Mouse (Mus musculus): ENCODE results near the gene Arhgap21. TPM values are rescaled to one million over a fixed set of nuclear protein-coding genes. Genes with fewer than 3 reads are reported as not detected.

Arhgap21 gene
- total and polyA plus RNA-seq, 3 experiments, result 21.1 to 64.9 (median 25.9) TPM

- H3K4me1 ChIP-seq (ENCODE audit: insufficient read depth, low read depth, low read length), result peaks cover 71% of the 10 kb centered on the region
- ATAC-seq (ENCODE audit: extremely low read depth, insufficient number of reproducible peaks, low FRiP score, poor library complexity, severe bottlenecking) (no peak), DNase-seq (ENCODE audit: low spot score) (no peak)
- no peaks in the 10 kb centered on the region for H3K27me3 ChIP-seq (ENCODE audit: insufficient read depth, low read length)
- TF ChIP-seq POLR2AphosphoS5 (IDR thresholded peaks at IDR 0.05; ENCODE audit: insufficient replicate concordance, low read depth, low read length) (no peak), GATA2 (IDR thresholded peaks at IDR 0.05; ENCODE audit: borderline replicate concordance, low read depth, low read length) (no peak), GATA1 (IDR thresholded peaks at IDR 0.05; ENCODE audit: borderline replicate concordance, low read length) (no peak), CTCF (IDR thresholded peaks at IDR 0.05; ENCODE audit: low read depth, low read length) (no peak), TAL1 (conservative IDR thresholded peaks at IDR 0.05; ENCODE audit: low read depth, low read length) (no peak)
- H3K4me3 ChIP-seq (ENCODE audit: low read depth, low read length), result no peak overlapping the region
- H3K9me3 ChIP-seq (replicated peaks), result no peaks in the 10 kb centered on the region
- peaks cover 31% of the 10 kb centered on the region for H3K36me3 ChIP-seq (replicated peaks)
These were observed 5.4 kb downstream of the Arhgap21 start for GRCm38 (mm10) chr2:20963226-20963805.

GRCm38 (mm10) chr2:20962284-20962683 lies 6.4 kb downstream of the Arhgap21 start:
- H3K9me3 ChIP-seq (replicated peaks), result no peaks in the 10 kb centered on the region
- H3K4me3 ChIP-seq (ENCODE audit: low read depth, low read length), result no peak overlapping the region
- ATAC-seq (ENCODE audit: extremely low read depth, insufficient number of reproducible peaks, low FRiP score, poor library complexity, severe bottlenecking), result no peak
- DNase-seq (ENCODE audit: low spot score), result no peak
- peaks cover 71% of the 10 kb centered on the region for H3K4me1 ChIP-seq (ENCODE audit: insufficient read depth, low read depth, low read length)
- no peaks in the 10 kb centered on the region for H3K27me3 ChIP-seq (ENCODE audit: insufficient read depth, low read length)
- H3K36me3 ChIP-seq (replicated peaks), result peaks cover 34% of the 10 kb centered on the region
- TF ChIP-seq POLR2AphosphoS5 (IDR thresholded peaks at IDR 0.05; ENCODE audit: insufficient replicate concordance, low read depth, low read length) (no peak), GATA1 (IDR thresholded peaks at IDR 0.05; ENCODE audit: borderline replicate concordance, low read length) (no peak), CTCF (IDR thresholded peaks at IDR 0.05; ENCODE audit: low read depth, low read length) (no peak), TAL1 (conservative IDR thresholded peaks at IDR 0.05; ENCODE audit: low read depth, low read length) (no peak), GATA2 (IDR thresholded peaks at IDR 0.05; ENCODE audit: borderline replicate concordance, low read depth, low read length) (no peak)

GRCm38 (mm10) chr2:20961825-20962224 lies 6.9 kb downstream of the Arhgap21 start:
- TF ChIP-seq GATA2 (IDR thresholded peaks at IDR 0.05; ENCODE audit: borderline replicate concordance, low read depth, low read length) (no peak), CTCF (IDR thresholded peaks at IDR 0.05; ENCODE audit: low read depth, low read length) (no peak), GATA1 (IDR thresholded peaks at IDR 0.05; ENCODE audit: borderline replicate concordance, low read length) (no peak), TAL1 (conservative IDR thresholded peaks at IDR 0.05; ENCODE audit: low read depth, low read length) (no peak)
- no peaks in the 10 kb centered on the region for H3K9me3 ChIP-seq (replicated peaks)
- DNase-seq (ENCODE audit: low spot score), result no peak
- H3K4me1 ChIP-seq (ENCODE audit: insufficient read depth, low read depth, low read length), result peaks cover 67% of the 10 kb centered on the region
- peaks cover 30% of the 10 kb centered on the region for H3K36me3 ChIP-seq (replicated peaks)
- ATAC-seq (ENCODE audit: extremely low read depth, insufficient number of reproducible peaks, low FRiP score, poor library complexity, severe bottlenecking), result no peak
- H3K27me3 ChIP-seq (ENCODE audit: insufficient read depth, low read length), result no peaks in the 10 kb centered on the region
- no peak overlapping the region for H3K4me3 ChIP-seq (ENCODE audit: low read depth, low read length)

GRCm38 (mm10) chr2:20961295-20961694 lies 7.4 kb downstream of the Arhgap21 start:
- Histone ChIP-seq H3K27me3 (ENCODE audit: insufficient read depth, low read length) (no peaks in the 10 kb centered on the region), H3K9me3 (replicated peaks) (no peaks in the 10 kb centered on the region), H3K4me3 (ENCODE audit: low read depth, low read length) (no peak overlapping the region), H3K36me3 (replicated peaks) (peaks cover 30% of the 10 kb centered on the region), H3K4me1 (ENCODE audit: insufficient read depth, low read depth, low read length) (peaks cover 66% of the 10 kb centered on the region)
- TF ChIP-seq POLR2AphosphoS5 (IDR thresholded peaks at IDR 0.05; ENCODE audit: insufficient replicate concordance, low read depth, low read length) (no peak), TAL1 (conservative IDR thresholded peaks at IDR 0.05; ENCODE audit: low read depth, low read length) (no peak), GATA2 (IDR thresholded peaks at IDR 0.05; ENCODE audit: borderline replicate concordance, low read depth, low read length) (no peak), GATA1 (IDR thresholded peaks at IDR 0.05; ENCODE audit: borderline replicate concordance, low read length) (no peak)
- no peak for DNase-seq (ENCODE audit: low spot score)
- no peak for ATAC-seq (ENCODE audit: extremely low read depth, insufficient number of reproducible peaks, low FRiP score, poor library complexity, severe bottlenecking)

- H3K9me3 ChIP-seq (replicated peaks), result no peaks in the 10 kb centered on the region
These were observed 8.0 kb downstream of the Arhgap21 start for GRCm38 (mm10) chr2:20960668-20961035.

GRCm38 (mm10) chr2:20959906-20960667 lies 8.6 kb downstream of the Arhgap21 start:
- H3K27me3 ChIP-seq (ENCODE audit: insufficient read depth, low read length), result no peaks in the 10 kb centered on the region
- no peak for ATAC-seq (ENCODE audit: extremely low read depth, insufficient number of reproducible peaks, low FRiP score, poor library complexity, severe bottlenecking)
- H3K9me3 ChIP-seq (replicated peaks), result no peaks in the 10 kb centered on the region
- no peak overlapping the region for H3K4me3 ChIP-seq (ENCODE audit: low read depth, low read length)
- H3K36me3 ChIP-seq (replicated peaks), result peaks cover 36% of the 10 kb centered on the region
- DNase-seq (ENCODE audit: low spot score), result no peak
- H3K4me1 ChIP-seq (ENCODE audit: insufficient read depth, low read depth, low read length), result peaks cover 58% of the 10 kb centered on the region
- no peak for TF ChIP-seq CTCF (IDR thresholded peaks at IDR 0.05; ENCODE audit: low read depth, low read length)
- TF ChIP-seq POLR2AphosphoS5 (IDR thresholded peaks at IDR 0.05; ENCODE audit: insufficient replicate concordance, low read depth, low read length), result no peak
- TF ChIP-seq TAL1 (conservative IDR thresholded peaks at IDR 0.05; ENCODE audit: low read depth, low read length), result no peak
- TF ChIP-seq GATA2 (IDR thresholded peaks at IDR 0.05; ENCODE audit: borderline replicate concordance, low read depth, low read length), result no peak
- no peak for TF ChIP-seq GATA1 (IDR thresholded peaks at IDR 0.05; ENCODE audit: borderline replicate concordance, low read length)

More at GRCm38 (mm10) chr2:20960668-20961035, 8.0 kb downstream of the Arhgap21 start:
- Histone ChIP-seq H3K4me3 (ENCODE audit: low read depth, low read length) (no peak overlapping the region), H3K4me1 (ENCODE audit: insufficient read depth, low read depth, low read length) (peaks cover 60% of the 10 kb centered on the region), H3K27me3 (ENCODE audit: insufficient read depth, low read length) (no peaks in the 10 kb centered on the region), H3K36me3 (replicated peaks) (peaks cover 34% of the 10 kb centered on the region)
- ATAC-seq (ENCODE audit: extremely low read depth, insufficient number of reproducible peaks, low FRiP score, poor library complexity, severe bottlenecking) (no peak), DNase-seq (ENCODE audit: low spot score) (no peak)
- no peak for TF ChIP-seq CTCF (IDR thresholded peaks at IDR 0.05; ENCODE audit: low read depth, low read length)
- no peak for TF ChIP-seq GATA1 (IDR thresholded peaks at IDR 0.05; ENCODE audit: borderline replicate concordance, low read length)
- TF ChIP-seq TAL1 (conservative IDR thresholded peaks at IDR 0.05; ENCODE audit: low read depth, low read length), result no peak
- no peak for TF ChIP-seq GATA2 (IDR thresholded peaks at IDR 0.05; ENCODE audit: borderline replicate concordance, low read depth, low read length)
- no peak for TF ChIP-seq POLR2AphosphoS5 (IDR thresholded peaks at IDR 0.05; ENCODE audit: insufficient replicate concordance, low read depth, low read length)

Data from G1E (cell line).